Mouse (Mus musculus) liver, embryonic 14.5 days (tissue): ENCODE results near the gene Wipf3. TPM values are rescaled to one million over a fixed set of nuclear protein-coding genes. Genes with fewer than 3 reads are reported as not detected.
A peak's percentile ranks its signal among the peaks of the same experiment; 100 is the strongest.

Experiments used
- ATAC-seq: fragments of 200-750 bp; cut with Nextera tagmentation; 2 replicates; pipeline ENCODE4 v1.8.0; 2017; ENCODE audit warnings: moderate number of reproducible peaks, mild to moderate bottlenecking, moderate library complexity; ENCODE audit not compliant: insufficient read depth
- DNase-seq, 3 experiments: peaks; one replicate each; pipeline ENCODE4 v3.0.0-alpha.2; 2012 to 2013; ENCODE audit warnings: low read depth in 3 of 3, low spot score in 3 of 3
- H3K27ac ChIP-seq: fragments of 300-500 bp; sonication (generic); 2 replicates; pipeline ENCODE4 v1.5.1; 2014; ENCODE audit warnings: moderate library complexity, mild to moderate bottlenecking, control low read depth, inconsistent platforms
- H3K27me3 ChIP-seq: fragments of 300-500 bp; sonication (generic); 2 replicates; pipeline ENCODE4 v1.6.1; 2014; ENCODE audit warnings: mild to moderate bottlenecking, low read length, moderate library complexity; ENCODE audit not compliant: control insufficient read depth, insufficient read depth
- H3K36me3 ChIP-seq: fragments of 300-500 bp; sonication (generic); replicated peaks from 2 replicates; pipeline ENCODE4 v1.6.1; 2014; ENCODE audit warnings: low read depth; ENCODE audit not compliant: control insufficient read depth, insufficient read depth
- H3K4me1 ChIP-seq, 2 experiments: fragments of 200-500 bp in 1 of 2; fragments of 300-500 bp in 1 of 2; sonication (generic) in 1 of 2; replicated peaks; 2 replicates each; pipeline ENCODE4 v1.6.1; 2012 to 2014; ENCODE audit warnings: antibody characterized with exemption in 1 of 2, inconsistent platforms in 1 of 2, low read length in 1 of 2; ENCODE audit not compliant: control insufficient read depth in 2 of 2, insufficient read depth in 2 of 2
- H3K4me2 ChIP-seq: fragments of 300-500 bp; sonication (generic); 2 replicates; pipeline ENCODE4 v1.6.1; 2014; ENCODE audit warnings: low read depth, mild to moderate bottlenecking, control low read depth, moderate library complexity
- H3K4me3 ChIP-seq, 2 experiments: fragments of 200-500 bp in 1 of 2; fragments of 300-500 bp in 1 of 2; sonication (generic) in 1 of 2; 2 replicates each; pipeline ENCODE4 v1.5.1; 2012 to 2014; ENCODE audit warnings: low read depth in 2 of 2, low read length in 2 of 2, mild to moderate bottlenecking in 2 of 2, control low read depth in 1 of 2, inconsistent platforms in 1 of 2, moderate library complexity in 1 of 2; ENCODE audit not compliant: insufficient read depth in 1 of 2
- H3K9ac ChIP-seq: fragments of 300-500 bp; sonication (generic); replicated peaks from 2 replicates; pipeline ENCODE4 v1.6.1; 2014; ENCODE audit warnings: mild to moderate bottlenecking, control low read depth, moderate library complexity
- H3K9me3 ChIP-seq: fragments of 300-500 bp; sonication (generic); 2 replicates; pipeline ENCODE4 v1.6.1; 2016; ENCODE audit warnings: low read length, mixed read lengths; ENCODE audit not compliant: control insufficient read depth
- CTCF ChIP-seq: IDR thresholded peaks from 2 replicates; pipeline ENCODE4 v1.5.1; 2016; ENCODE audit warnings: antibody characterized with exemption, low read depth, control low read depth
- EP300 ChIP-seq: IDR thresholded peaks from 2 replicates; pipeline ENCODE4 v1.6.1; 2016; ENCODE audit warnings: antibody characterized with exemption, low read depth
- WGBS: fragments of 180-500 bp; shearing (Covaris S2); extraction: QIAGEN DNeasy Blood & Tissue Kit; methylation state at CpG from one replicate; pipeline ENCODE4 v1.1.7; 2014; ENCODE audit not compliant: insufficient replicate concordance; 5-methylcytosine and 5-hydroxymethylcytosine counted together
- polyA plus RNA-seq, 2 experiments: library from polyadenylated mRNA; depleted of rRNA in 1 of 2; stranded (reverse) in 1 of 2; unstranded in 1 of 2; fragments of >200 nt; fragmentation: Nextera tagmentation in 1 of 2; extraction: Ambion mirVana in 1 of 2; gene quantifications; 2 replicates each; pipeline versions ENCODE4 v1.2.1 to v1.2.3; 2012 to 2014

Gene Wipf3
- polyA plus RNA-seq, 2 experiments = 0.09 to 0.19 TPM

GRCm38 (mm10) chr6:54507002-54507401, 77.6 kb downstream of the Wipf3 start:
- H3K36me3 ChIP-seq = no peaks in the 10 kb centered on the region
- TF ChIP-seq EP300 (no peak), CTCF (peak; percentile 45)
- H3K4me3 ChIP-seq = no peak overlapping the region
- no peaks in the 10 kb centered on the region for H3K4me1 ChIP-seq
- no peaks in the 10 kb centered on the region for H3K9me3 ChIP-seq
- H3K9ac ChIP-seq = no peak overlapping the region
- H3K4me2 ChIP-seq = no peak overlapping the region
- no peak for ATAC-seq
- 32% methylated on average over 8 of the region's 8 CpGs for WGBS
- DNase-seq = no peak
- no peak overlapping the region for H3K27ac ChIP-seq
- no peaks in the 10 kb centered on the region for H3K27me3 ChIP-seq

- no peak overlapping the region for H3K4me3 ChIP-seq
- DNase-seq (no peak), ATAC-seq (no peak)
- no peaks in the 10 kb centered on the region for H3K36me3 ChIP-seq
- no peaks in the 10 kb centered on the region for H3K9me3 ChIP-seq
- 59% methylated on average over 5 of the region's 5 CpGs for WGBS
- H3K4me1 ChIP-seq = no peaks in the 10 kb centered on the region
- H3K27ac ChIP-seq = no peak overlapping the region
- H3K9ac ChIP-seq = no peak overlapping the region
- H3K27me3 ChIP-seq = no peaks in the 10 kb centered on the region
- no peak for TF ChIP-seq CTCF
- no peak for TF ChIP-seq EP300
- H3K4me2 ChIP-seq = no peak overlapping the region
These were observed 78.4 kb downstream of the Wipf3 start for GRCm38 (mm10) chr6:54507808-54508207.

GRCm38 (mm10) chr6:54508256-54508793, 78.9 kb downstream of the Wipf3 start:
- 60% methylated on average over 6 of the region's 6 CpGs for WGBS
- no peak overlapping the region for H3K4me2 ChIP-seq
- H3K27me3 ChIP-seq = no peaks in the 10 kb centered on the region
- H3K27ac ChIP-seq = no peak overlapping the region
- H3K4me1 ChIP-seq = no peaks in the 10 kb centered on the region
- H3K4me3 ChIP-seq = no peak overlapping the region
- no peak overlapping the region for H3K9ac ChIP-seq
- no peak for TF ChIP-seq EP300
- no peak for TF ChIP-seq CTCF
- H3K36me3 ChIP-seq = no peaks in the 10 kb centered on the region
- no peaks in the 10 kb centered on the region for H3K9me3 ChIP-seq
- DNase-seq (no peak), ATAC-seq (no peak)

- Histone ChIP-seq H3K4me1 (no peaks in the 10 kb centered on the region), H3K36me3 (no peaks in the 10 kb centered on the region), H3K27me3 (no peaks in the 10 kb centered on the region), H3K9me3 (no peaks in the 10 kb centered on the region), H3K27ac (no peak overlapping the region), H3K4me2 (no peak overlapping the region), H3K9ac (no peak overlapping the region), H3K4me3 (no peak overlapping the region)
- ATAC-seq (no peak), DNase-seq (no peak)
- TF ChIP-seq EP300 = no peak
- TF ChIP-seq CTCF = no peak
- WGBS = 68% methylated on average over 13 of the region's 13 CpGs
These were observed 79.9 kb downstream of the Wipf3 start for GRCm38 (mm10) chr6:54509264-54509663.

GRCm38 (mm10) chr6:54512256-54512655, 82.9 kb downstream of the Wipf3 start:
- Histone ChIP-seq H3K9me3 (no peaks in the 10 kb centered on the region), H3K4me1 (no peaks in the 10 kb centered on the region), H3K4me2 (no peak overlapping the region), H3K27me3 (no peaks in the 10 kb centered on the region), H3K27ac (no peak overlapping the region), H3K36me3 (no peaks in the 10 kb centered on the region), H3K4me3 (no peak overlapping the region), H3K9ac (no peak overlapping the region)
- ATAC-seq (no peak), DNase-seq (no peak)
- WGBS = 53% methylated on average over 2 of the region's 2 CpGs
- TF ChIP-seq EP300 = no peak
- no peak for TF ChIP-seq CTCF
